Mouse (Mus musculus): ENCODE measurements around the gene Neb.

The Neb gene

DNA sequence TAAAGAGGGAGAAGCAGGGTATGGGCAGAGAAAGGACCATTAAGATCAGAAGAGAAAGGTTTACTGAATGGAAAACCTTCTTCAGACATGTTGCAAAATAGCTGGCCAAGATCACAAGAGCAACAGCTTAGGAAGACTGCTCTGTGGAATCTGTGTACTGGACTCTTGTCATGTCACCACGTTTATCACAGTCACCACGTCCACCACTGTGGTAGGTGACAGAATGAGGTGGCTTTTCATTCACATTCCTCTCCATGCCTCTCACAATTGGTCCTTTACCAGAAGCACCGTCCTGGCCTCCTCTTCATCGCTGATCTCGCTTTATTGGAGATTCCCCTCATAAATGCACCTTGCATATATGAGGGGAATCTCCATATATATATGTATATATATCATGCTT lies 71.6 kb downstream of the Neb start:
- DNase-seq (ENCODE audit: low spot score): no peak

- no peak for DNase-seq (ENCODE audit: low spot score)
Measured at GRCm38 (mm10) chr2:52304554-52304953, 73.7 kb downstream of the Neb start.

DNA sequence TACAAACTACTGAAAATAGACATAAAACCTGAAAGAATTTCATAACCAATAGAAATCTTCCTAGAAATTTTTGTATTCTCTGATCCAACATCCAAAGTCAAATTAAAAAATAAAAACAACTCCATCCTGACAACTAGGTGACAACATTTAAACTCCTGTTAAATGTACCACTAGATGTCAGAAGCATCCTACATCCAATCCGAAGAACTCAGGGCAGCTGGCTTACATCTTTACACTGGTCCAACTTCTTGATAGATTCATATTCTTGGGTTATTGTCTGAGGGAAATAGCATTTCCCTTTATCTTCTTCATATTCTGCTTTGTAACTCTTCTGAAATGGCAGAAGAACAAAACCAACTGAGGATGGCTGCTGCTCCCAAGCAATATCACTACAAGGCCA lies 74.9 kb downstream of the Neb start:
- DNase-seq (ENCODE audit: low spot score): no peak

- DNase-seq (ENCODE audit: low spot score): no peak
Measured at GRCm38 (mm10) chr2:52297969-52298368, 80.3 kb downstream of the Neb start.

DNA sequence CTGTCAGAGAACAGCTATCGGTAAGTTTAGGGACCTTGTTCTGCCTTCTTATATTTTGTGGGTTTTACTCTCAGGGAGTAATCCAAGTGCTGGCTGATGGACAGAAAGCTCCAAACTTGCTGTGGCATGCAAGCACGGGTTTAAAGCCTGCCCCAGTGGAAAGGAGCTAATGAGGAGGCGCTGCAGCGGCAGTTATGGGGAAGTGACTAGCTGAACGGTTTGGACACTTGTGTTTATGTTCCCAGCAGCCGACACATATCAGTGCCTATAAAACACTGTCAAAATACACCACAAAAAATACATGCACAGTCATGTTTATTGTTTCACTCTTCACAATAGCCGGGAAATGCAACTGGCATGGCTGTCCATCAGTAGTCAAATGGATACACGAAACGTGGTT lies 81.5 kb downstream of the Neb start:
- DNase-seq (ENCODE audit: low spot score): no peak

GRCm38 (mm10) chr2:52287436-52287835 lies 90.8 kb downstream of the Neb start:
- DNase-seq (ENCODE audit: low spot score): no peak

GRCm38 (mm10) chr2:52286421-52286820 lies 91.9 kb downstream of the Neb start:
- no peak for DNase-seq (ENCODE audit: low spot score)

GRCm38 (mm10) chr2:52272146-52272545 lies 106.1 kb downstream of the Neb start:
- no peak for DNase-seq (ENCODE audit: low spot score)

GRCm38 (mm10) chr2:52270911-52271310 lies 107.4 kb downstream of the Neb start:
- no peak for DNase-seq (ENCODE audit: low spot score)

DNA sequence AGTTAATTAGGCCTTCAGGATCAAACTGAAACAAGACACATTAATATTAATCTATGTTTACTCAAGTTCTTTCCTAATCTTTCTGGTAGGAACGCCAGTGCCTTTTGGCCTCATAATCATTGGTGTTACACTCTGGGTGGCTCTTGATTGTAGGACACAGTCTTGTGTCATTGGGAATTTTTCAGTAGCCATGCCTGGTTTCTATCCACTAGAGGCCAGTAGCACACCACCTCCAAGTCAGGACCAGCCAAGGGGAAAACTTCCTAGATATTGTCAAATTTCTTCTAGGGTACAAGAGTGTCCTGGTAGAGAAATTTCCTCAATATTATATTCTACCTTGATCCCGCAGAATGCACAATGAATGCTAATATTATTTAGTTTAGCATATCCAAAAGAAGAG lies 116.1 kb downstream of the Neb start:
- DNase-seq (ENCODE audit: low spot score): no peak

DNA sequence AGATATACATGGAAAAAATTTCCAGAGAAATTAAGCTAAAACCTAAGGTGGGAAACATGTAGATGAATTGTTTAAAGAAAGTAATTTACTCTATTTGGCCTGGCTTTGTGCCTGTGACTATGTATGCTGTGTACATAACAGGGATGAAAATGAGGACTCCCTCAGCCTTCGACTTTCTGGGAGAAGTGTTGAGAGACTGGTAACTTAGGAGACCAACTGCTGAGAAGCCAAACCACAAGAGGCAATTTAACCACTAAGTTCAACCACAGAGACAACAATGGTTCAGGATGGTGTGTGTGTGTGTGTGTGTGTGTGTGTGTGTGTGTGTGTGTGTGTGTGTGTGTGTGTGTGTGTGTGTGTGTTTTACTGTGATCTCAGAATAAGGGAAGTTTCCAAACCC lies 126.2 kb downstream of the Neb start:
- DNase-seq (ENCODE audit: low spot score): no peak

- no peak for DNase-seq (ENCODE audit: low spot score)
Measured at GRCm38 (mm10) chr2:52248316-52248826, 129.9 kb downstream of the Neb start.

DNA sequence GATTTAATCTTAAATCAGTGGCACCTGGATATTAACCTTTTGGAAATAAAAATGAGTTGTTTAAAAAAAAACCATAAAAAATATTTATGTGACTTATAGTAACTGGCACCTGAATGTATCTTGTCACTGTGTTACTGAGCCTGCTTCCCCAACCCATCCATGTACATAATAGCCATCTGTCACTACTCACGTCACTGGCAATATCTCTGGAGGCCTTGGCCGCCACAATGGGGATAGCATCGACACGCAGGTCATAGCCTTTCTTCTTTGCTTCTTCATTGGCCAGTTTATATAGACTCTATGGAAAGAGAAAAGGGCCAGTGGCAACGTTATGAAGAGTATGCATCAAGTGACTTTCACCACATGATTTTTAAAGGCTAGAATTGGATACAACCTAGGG lies 133.2 kb downstream of the Neb start:
- DNase-seq (ENCODE audit: low spot score): no peak

DNA sequence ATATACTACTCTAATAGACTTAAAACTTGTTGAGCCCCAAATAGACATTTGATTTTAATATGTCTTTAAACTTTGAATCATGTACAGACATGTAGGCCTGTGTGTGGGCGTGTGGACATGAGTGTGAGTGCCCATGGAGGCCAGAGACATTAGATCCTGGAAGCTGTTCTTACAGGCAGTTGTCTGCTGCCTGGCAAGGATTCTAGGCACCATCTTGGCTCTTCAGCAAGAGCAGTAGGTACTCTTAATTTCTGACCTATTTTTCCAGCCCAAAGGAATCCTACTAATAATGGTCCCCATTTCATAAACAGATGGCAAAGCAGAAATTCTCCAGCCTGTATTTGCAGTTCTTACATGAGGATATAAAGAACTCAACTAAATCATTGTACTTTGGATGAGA lies 135.6 kb downstream of the Neb start:
- DNase-seq (ENCODE audit: low spot score): no peak

DNA sequence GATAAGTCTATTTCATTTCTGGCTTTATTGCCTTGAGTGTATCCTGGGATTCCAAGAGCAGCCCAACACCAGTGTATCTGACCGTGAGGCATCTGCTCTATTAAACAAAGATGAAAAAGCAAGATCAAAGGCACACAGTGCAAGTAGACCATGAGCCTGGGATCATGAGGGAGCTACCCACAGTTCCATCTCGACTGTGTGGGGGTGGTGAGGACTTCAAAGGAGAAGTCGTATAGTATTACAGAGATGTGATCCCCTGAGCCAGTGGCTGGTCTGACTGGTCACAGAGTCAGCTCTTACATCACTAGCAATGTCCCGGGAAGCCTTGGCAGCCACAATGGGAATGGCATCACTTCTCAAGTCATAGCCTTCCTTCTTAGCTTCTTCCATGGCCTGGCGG lies 140.4 kb downstream of the Neb start:
- no peak for DNase-seq (ENCODE audit: low spot score)

DNA sequence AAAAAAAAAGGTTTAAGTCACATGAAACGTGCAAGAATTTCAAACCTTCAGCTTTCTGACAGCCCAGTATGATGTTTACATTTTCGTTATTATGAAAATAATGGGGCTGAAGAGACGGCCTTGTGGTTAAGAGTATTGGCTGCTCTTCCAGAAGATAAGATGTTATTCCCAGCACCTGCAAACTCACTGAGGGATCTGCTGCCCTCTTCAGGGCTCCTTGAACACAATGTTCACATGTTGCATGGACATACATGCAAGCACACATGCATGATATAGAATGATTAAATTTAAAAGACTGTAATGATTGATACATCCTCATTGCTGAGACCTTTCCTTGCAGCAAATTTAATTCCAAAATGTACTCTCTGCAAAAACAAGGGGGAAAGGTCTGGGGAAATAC lies 150.7 kb downstream of the Neb start:
- no peak for DNase-seq (ENCODE audit: low spot score)

GRCm38 (mm10) chr2:52224366-52224765 lies 153.9 kb downstream of the Neb start:
- DNase-seq (ENCODE audit: low spot score): no peak

- DNase-seq (ENCODE audit: low spot score): no peak
Measured at GRCm38 (mm10) chr2:52220074-52220473, 158.2 kb downstream of the Neb start.

GRCm38 (mm10) chr2:52215945-52216344 lies 162.3 kb downstream of the Neb start:
- DNase-seq (ENCODE audit: low spot score): no peak

DNA sequence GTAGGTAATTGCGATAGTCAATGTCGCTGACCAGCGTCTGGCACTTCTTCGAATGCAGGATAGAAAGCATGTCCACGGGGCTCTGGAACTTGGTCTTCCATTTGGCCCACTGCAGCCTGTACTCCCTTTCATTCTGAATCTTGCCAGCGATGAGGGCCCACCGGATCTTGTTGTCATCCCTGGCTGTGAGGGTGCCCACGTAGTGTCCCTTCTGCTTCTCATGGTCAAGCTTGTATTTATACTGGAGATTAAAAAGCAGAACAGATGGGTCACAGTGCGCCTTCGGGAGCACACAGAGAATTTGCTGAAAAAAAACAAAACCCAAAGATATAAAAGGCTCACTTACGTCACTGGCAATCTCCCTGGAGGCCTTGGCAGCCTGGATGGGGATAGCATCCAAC lies 165.7 kb downstream of the Neb start:
- DNase-seq (ENCODE audit: low spot score): no peak

DNA sequence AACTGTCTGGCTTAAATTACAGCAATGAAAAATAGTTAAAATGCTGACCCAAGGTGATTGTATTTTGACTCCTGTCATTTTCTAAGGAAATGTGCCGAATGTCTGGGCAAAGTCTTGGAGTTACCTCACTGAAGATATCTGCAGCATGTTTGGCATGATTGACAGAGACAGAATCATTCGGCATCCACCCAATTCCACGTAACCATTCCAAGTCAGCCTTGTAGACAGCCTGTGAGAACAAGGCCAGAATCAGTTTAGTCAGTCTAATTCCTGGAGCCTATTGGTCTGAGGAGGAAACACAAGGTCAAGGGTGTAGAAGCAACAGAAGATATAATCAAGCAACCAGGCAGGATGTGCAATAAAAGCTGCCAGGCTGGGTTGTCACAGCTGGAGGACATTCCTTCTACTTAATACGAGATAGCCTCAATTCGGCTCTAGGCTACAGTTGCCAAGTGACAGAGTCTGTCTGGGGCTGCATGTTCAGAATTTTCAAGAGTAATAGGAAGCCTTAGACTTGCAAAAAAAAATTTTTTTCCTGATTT lies 166.8 kb downstream of the Neb start:
- DNase-seq (ENCODE audit: low spot score): no peak

DNA sequence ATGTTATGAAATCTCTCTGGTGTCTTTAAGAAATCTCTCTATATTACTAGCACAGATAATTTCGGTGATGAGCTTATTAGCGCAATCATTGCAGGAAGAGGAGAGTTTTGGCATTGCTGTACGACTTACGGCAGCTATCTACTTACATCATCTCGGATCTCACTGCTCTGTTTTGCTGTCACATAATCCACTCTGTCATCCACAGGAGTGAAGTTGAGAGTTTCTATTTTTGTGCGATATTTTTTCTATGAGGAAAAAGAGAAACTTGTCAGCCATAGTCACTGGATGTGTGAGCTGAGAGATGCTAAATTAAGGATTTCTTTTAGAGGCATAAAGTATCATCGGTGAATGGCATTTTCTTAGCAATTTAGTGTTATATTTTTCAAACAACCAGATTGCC lies 167.6 kb downstream of the Neb start:
- DNase-seq (ENCODE audit: low spot score): no peak

- no peak for DNase-seq (ENCODE audit: low spot score)
Measured at GRCm38 (mm10) chr2:52204992-52205391, 173.3 kb downstream of the Neb start.

DNA sequence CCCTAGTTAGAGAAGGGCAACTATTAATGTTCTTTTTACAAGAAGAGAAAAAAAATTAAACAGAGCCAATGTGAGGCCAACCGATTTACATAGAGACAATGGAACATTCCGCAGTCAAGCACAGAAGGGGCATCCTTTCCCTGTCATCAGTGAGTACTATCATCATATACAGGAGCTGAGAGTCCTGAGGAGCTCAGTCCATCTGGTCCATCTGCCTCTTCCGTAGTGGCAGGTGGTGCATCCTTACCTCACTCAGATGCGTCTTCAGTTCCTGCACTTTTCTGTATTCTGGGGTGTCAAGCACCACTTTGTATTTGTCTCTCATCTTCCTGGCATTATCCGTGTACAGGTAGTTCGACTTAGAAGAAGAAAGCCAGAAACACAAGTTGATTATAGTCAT lies 184.6 kb downstream of the Neb start:
- no peak for DNase-seq (ENCODE audit: low spot score)

DNA sequence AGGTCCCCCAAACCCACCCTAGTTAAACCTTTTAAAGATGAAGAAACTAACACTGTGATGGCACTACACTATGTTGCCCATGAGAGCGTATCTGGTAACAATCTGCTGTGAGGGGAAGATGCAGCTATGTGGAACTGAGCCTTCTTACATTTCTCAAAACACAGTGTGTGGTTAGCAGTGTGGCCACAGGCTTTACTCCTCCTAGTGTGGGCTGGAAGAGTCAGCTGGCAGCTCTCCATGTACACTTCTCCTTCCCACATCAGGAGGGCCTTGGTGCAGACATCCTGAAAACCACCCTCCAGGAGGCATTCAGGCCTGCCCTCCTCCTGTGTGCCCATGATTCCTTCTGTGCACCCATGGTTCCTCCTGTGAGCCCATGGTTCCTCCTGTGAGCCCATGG lies 198.6 kb downstream of the Neb start:
- no peak for DNase-seq (ENCODE audit: low spot score)

All from T-cell, adult 2 months (primary cell).